Mouse (Mus musculus) midbrain, embryonic 14.5 days (tissue): ENCODE measurements around the gene Fam178b. TPM values are rescaled to one million over a fixed set of nuclear protein-coding genes. Genes with fewer than 3 reads are reported as not detected.

Source experiments
- ATAC-seq: fragments of 200-750 bp; cut with Nextera tagmentation; 2 replicates; pipeline ENCODE4 v1.8.0; 2017; ENCODE audit warnings: moderate number of reproducible peaks, moderate library complexity; ENCODE audit not compliant: low FRiP score, low TSS enrichment
- DNase-seq: peaks from one replicate; pipeline ENCODE4 v3.0.0-alpha.2; 2015
- H3K27ac ChIP-seq: fragments of 300-500 bp; sonication (generic); replicated peaks from 2 replicates; pipeline ENCODE4 v1.5.1; 2014; ENCODE audit warnings: mild to moderate bottlenecking, low read depth, low read length, moderate library complexity
- H3K27me3 ChIP-seq: fragments of 300-500 bp; sonication (generic); 2 replicates; pipeline ENCODE4 v1.6.1; 2014; ENCODE audit warnings: low read length, control low read depth, mixed read lengths; ENCODE audit not compliant: control insufficient read depth, insufficient read depth
- H3K36me3 ChIP-seq: fragments of 300-500 bp; sonication (generic); 2 replicates; pipeline ENCODE4 v1.6.1; 2014; ENCODE audit warnings: low read length, control low read depth; ENCODE audit not compliant: control insufficient read depth, insufficient read depth
- H3K4me1 ChIP-seq: fragments of 300-500 bp; sonication (generic); 2 replicates; pipeline ENCODE4 v1.6.1; 2014; ENCODE audit warnings: mild to moderate bottlenecking, antibody characterized with exemption, low read length, control low read depth; ENCODE audit not compliant: control insufficient read depth, insufficient read depth
- H3K4me2 ChIP-seq: fragments of 300-500 bp; sonication (generic); 2 replicates; pipeline ENCODE4 v1.6.1; 2014; ENCODE audit warnings: mild to moderate bottlenecking, low read length, moderate library complexity
- H3K4me3 ChIP-seq: fragments of 300-500 bp; sonication (generic); replicated peaks from 2 replicates; pipeline ENCODE4 v1.5.1; 2014; ENCODE audit warnings: low read depth, low read length
- H3K9ac ChIP-seq: fragments of 300-500 bp; sonication (generic); replicated peaks from 2 replicates; pipeline ENCODE4 v1.6.1; 2014; ENCODE audit warnings: mild to moderate bottlenecking, low read length, moderate library complexity
- H3K9me3 ChIP-seq: fragments of 300-500 bp; sonication (generic); 2 replicates; pipeline ENCODE4 v1.6.1; 2016; ENCODE audit warnings: low read length, control low read depth, mixed read lengths; ENCODE audit not compliant: control insufficient read depth
- WGBS: fragments of 180-500 bp; shearing (Covaris S2); extraction: QIAGEN DNeasy Blood & Tissue Kit; methylation state at CpG from one replicate; pipeline ENCODE4 v1.1.7; 2014; 5-methylcytosine and 5-hydroxymethylcytosine counted together
- polyA plus RNA-seq: library from polyadenylated mRNA; unstranded; fragments of >200 nt; fragmentation: Nextera tagmentation; extraction: Ambion mirVana; gene quantifications from 2 replicates; pipeline ENCODE4 v1.2.1, GENCODE M21; 2014

The Fam178b gene
- polyA plus RNA-seq, 1 experiment from 2014 or later, result 0.29 TPM

DNA sequence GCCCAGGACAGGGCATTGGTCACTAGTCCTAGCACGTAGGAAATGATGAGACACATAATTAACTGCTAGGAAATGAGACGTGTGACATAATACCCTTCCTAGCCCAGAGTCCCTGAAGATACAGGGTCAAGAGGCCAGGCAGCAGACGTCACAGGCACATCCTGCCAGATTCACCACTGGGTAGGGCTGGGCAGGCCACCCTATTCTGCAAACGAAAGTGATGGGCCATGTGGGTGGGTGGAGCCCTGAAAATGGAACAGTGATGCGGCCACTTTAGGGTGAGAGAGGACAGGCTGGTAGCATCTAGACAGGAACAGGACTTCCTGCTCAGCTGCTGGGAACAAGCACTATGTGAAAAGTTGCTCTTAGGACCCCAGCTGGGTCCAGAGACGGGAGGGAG is 111.4 kb downstream of the Fam178b start:
- Histone ChIP-seq H3K4me2 (no peak overlapping the region), H3K4me3 (no peak overlapping the region), H3K36me3 (no peaks in the 10 kb centered on the region), H3K9me3 (no peaks in the 10 kb centered on the region), H3K9ac (no peak overlapping the region), H3K27me3 (no peaks in the 10 kb centered on the region), H3K27ac (no peak overlapping the region), H3K4me1 (no peaks in the 10 kb centered on the region)
- DNase-seq (no peak), ATAC-seq (no peak)
- 54% methylated on average over 6 of the region's 6 CpGs for WGBS

DNA sequence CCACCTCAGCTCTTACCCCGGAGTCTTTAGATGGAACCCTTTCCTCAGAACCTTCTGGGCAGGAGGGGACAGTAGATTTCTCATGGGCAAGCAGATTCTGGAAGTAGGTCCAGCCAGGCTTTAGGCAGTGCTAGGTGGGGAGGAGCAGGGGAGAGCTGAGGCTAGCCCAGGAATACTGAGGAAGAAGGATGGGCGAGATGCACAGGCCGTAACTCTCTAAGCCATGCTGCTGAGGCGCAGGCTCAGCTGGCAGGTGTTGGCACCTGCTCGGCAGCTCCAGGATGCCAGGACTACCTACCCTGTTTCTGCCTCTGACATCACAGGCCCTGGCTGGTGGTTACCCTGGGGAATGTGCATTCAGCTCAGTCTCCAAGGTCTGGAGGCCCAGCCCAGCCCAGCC is 112.7 kb downstream of the Fam178b start:
- no peak for DNase-seq
- Histone ChIP-seq H3K27me3 (no peaks in the 10 kb centered on the region), H3K4me2 (no peak overlapping the region), H3K9me3 (no peaks in the 10 kb centered on the region), H3K27ac (no peak overlapping the region), H3K9ac (no peak overlapping the region), H3K4me1 (no peaks in the 10 kb centered on the region), H3K4me3 (no peak overlapping the region), H3K36me3 (no peaks in the 10 kb centered on the region)
- no peak for ATAC-seq
- 92% methylated on average over 5 of the region's 5 CpGs for WGBS

DNA sequence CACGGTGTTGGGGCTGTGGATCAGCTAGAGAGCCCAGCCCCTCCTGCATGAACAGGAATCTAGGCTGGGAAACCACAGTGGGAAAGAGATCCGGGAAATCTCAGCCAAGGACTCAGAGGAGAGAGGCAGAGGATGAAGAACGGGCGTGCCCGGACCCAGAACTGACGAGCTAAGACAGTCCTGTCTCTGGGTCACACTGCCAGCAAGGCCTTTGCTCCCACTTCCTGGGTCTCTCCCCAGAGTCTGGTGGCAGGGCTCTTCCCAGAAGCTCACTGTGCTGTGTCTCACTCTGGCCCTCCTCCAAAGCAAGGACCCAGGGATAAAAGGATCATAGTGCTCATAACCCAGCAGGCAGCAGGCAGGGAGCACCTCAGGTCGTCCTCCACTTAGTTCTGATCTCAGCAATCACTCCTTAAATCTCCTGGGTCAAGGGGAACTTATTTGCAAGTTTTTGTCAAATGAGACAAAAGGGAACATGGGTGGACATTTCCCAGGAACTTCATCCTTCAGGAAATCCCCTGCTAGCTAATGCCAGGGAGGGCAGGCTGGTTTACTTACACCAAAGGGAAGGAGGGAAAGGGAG is 113.2 kb downstream of the Fam178b start:
- no peaks in the 10 kb centered on the region for H3K27me3 ChIP-seq
- no peak overlapping the region for H3K4me3 ChIP-seq
- no peak overlapping the region for H3K27ac ChIP-seq
- H3K4me2 ChIP-seq, result no peak overlapping the region
- DNase-seq, result no peak
- no peaks in the 10 kb centered on the region for H3K36me3 ChIP-seq
- WGBS, result 44% methylated on average over 7 of the region's 7 CpGs
- no peaks in the 10 kb centered on the region for H3K4me1 ChIP-seq
- ATAC-seq, result no peak
- no peak overlapping the region for H3K9ac ChIP-seq
- H3K9me3 ChIP-seq, result no peaks in the 10 kb centered on the region

DNA sequence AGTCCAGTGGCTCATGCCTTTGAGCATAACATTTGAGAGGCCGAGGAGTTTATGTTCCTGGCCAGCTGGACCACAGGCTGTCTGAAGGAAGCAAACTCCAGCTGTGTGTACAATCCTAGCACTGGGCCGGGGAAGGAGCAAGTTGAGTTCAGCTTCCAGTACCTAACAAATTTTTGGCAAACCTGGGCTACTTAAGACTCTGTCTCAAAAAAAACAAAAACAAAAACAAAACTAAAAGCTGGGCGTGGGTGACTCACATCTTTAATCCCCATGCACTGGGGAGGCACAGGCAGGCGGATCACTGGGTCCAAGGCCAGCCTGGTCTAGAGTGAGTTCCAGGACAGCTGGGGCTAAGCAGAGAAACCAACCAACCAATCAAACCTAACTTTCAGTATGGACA is 114.2 kb downstream of the Fam178b start:
- Histone ChIP-seq H3K27me3 (no peaks in the 10 kb centered on the region), H3K27ac (no peak overlapping the region), H3K36me3 (no peaks in the 10 kb centered on the region), H3K4me1 (no peaks in the 10 kb centered on the region), H3K4me2 (no peak overlapping the region), H3K9ac (no peak overlapping the region), H3K4me3 (no peak overlapping the region), H3K9me3 (no peaks in the 10 kb centered on the region)
- WGBS, result 71% methylated on average over 4 of the region's 4 CpGs
- ATAC-seq (no peak), DNase-seq (no peak)

DNA sequence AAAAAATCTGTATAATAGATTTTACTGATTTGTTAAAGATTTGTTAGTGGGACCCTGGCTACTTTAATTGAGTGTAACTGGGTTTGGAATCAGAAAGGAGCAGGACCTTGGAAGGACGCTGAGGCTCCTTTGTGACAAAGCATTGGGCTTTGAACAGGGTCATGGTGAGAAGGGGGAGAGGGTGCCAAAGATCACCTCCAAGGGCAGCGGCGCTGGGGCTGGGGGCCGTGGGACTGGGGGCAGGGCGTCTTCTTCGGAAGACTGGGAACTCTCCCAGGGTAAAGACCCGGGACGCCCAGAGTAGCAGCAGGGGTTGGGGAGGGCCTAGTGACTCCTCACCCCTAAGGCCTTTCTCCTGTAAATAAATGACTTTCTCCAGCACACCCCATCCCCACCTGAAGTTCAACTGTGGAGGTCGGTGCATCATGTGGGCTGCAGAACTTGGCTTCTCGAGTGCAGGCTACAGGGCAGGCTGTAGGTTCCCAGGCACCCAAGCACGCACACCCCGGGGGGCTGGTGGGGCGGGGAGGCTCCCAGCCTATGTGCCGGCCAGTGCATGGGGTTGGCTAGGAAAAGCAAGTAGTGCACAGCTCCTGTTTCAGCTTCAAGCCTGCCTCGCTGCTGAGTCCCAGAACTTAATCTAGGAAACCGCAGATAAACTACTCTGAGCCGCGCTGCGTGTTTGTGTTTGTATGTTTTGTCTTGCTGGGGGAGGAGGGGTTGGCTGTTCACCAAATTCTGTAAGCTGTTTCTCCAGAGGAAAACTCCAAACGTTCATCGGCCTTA is 115.0 kb downstream of the Fam178b start:
- Histone ChIP-seq H3K27ac (no peak overlapping the region), H3K9me3 (no peaks in the 10 kb centered on the region), H3K4me2 (no peak overlapping the region), H3K36me3 (no peaks in the 10 kb centered on the region), H3K4me3 (no peak overlapping the region), H3K9ac (no peak overlapping the region), H3K27me3 (no peaks in the 10 kb centered on the region), H3K4me1 (no peaks in the 10 kb centered on the region)
- no peak for ATAC-seq
- DNase-seq, result no peak
- 42% methylated on average over 21 of the region's 21 CpGs for WGBS

DNA sequence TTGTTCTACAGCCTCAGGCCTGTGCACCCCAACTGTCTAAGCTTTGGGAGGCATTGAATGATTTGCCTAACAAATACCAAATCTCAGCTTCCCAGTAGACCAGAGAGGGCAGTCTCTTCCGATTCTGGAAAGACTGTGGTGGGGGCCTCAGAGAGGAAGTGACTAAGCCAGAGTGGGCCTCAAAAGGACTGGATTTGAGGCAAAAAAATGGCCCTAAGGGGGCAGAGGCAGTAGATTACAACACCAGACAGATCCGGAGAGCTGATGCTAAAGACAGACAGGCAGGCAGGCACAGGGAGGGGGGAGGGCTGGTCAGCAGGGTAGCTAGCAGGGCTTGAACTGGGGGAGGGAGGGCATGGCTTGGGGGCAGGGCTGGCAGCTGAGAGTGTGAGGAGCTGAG is 116.6 kb downstream of the Fam178b start:
- H3K27me3 ChIP-seq, result no peaks in the 10 kb centered on the region
- no peak overlapping the region for H3K27ac ChIP-seq
- no peak overlapping the region for H3K9ac ChIP-seq
- H3K36me3 ChIP-seq, result no peaks in the 10 kb centered on the region
- no peak overlapping the region for H3K4me2 ChIP-seq
- 4% methylated on average over 2 of the region's 2 CpGs for WGBS
- H3K4me1 ChIP-seq, result no peaks in the 10 kb centered on the region
- H3K9me3 ChIP-seq, result no peaks in the 10 kb centered on the region
- H3K4me3 ChIP-seq, result no peak overlapping the region
- DNase-seq, result no peak
- ATAC-seq, result no peak

DNA sequence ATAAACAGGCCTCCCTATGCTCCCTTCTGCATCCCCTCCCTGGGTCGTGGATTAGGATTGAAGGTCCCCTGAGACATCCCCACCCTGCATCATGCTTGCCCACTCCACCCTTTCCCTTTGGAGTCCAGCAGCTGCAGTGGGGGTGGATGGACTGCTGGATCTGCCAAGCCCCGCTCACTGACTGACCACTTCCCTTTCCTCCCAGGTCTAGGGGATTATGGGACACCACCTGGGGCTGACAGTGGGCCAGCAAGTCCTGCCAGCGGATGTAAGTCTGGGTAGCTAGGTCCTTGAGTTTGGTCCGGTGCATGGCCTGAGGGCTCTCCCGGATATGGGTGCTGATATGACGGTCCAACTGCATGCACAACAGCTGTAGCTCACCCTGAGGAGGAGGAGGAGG is 118.9 kb downstream of the Fam178b start:
- Histone ChIP-seq H3K4me2 (no peak overlapping the region), H3K4me3 (no peak overlapping the region), H3K27me3 (no peaks in the 10 kb centered on the region), H3K9ac (no peak overlapping the region), H3K4me1 (peaks cover 3% of the 10 kb centered on the region; the same call in 1 of the 2 replicates), H3K27ac (no peak overlapping the region), H3K9me3 (no peaks in the 10 kb centered on the region), H3K36me3 (no peaks in the 10 kb centered on the region)
- ATAC-seq (no peak), DNase-seq (no peak)
- WGBS, result 83% methylated on average over 6 of the region's 6 CpGs

DNA sequence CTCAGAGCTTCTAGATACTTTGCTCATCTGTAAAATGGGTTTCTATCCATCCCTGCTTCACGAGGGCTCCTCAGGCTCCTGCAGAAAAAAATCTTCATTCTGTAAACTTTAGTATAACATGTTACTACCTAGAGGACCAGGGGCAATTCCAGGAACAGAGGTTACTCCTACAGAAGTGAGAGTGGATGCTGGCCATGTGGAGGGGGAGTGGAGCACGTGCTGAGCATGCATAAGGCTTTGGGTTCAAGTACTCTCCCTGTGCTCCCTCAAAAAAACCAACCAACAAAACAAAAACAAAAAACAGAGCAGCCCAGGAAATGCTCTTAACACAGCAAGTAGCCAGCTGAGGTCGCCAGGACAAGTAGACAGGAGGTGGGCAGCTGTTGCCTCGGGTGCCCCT is 119.4 kb downstream of the Fam178b start:
- Histone ChIP-seq H3K4me2 (no peak overlapping the region), H3K4me3 (no peak overlapping the region), H3K27ac (no peak overlapping the region), H3K27me3 (no peaks in the 10 kb centered on the region), H3K4me1 (peaks cover 7% of the 10 kb centered on the region), H3K9ac (no peak overlapping the region), H3K36me3 (no peaks in the 10 kb centered on the region), H3K9me3 (no peaks in the 10 kb centered on the region)
- no peak for DNase-seq
- ATAC-seq, result no peak
- 74% methylated on average over 4 of the region's 4 CpGs for WGBS

DNA sequence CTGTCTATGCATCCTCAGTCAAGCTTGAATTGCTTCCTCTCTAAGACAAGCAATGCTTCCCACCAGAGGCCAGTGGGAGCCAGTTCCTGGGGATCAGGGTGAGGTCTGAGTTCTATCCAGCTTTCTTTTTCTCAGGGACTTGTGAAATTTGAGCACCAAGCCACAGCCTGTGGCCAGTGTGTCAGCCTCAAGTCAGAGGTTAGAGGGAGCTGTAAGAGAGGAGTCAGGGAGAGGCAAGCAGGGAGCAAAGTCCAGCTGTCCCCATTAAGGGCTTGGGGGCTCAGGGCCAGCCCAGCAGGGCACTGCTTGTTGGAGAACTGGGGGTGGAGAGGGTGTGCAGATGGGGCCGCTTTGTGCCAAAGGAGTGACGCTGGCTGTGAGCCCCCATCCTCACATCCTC is 119.8 kb downstream of the Fam178b start:
- 62% methylated on average over 2 of the region's 2 CpGs for WGBS
- Histone ChIP-seq H3K9ac (no peak overlapping the region), H3K4me3 (no peak overlapping the region), H3K4me1 (peaks cover 10% of the 10 kb centered on the region), H3K27ac (no peak overlapping the region), H3K27me3 (no peaks in the 10 kb centered on the region), H3K36me3 (no peaks in the 10 kb centered on the region), H3K4me2 (no peak overlapping the region), H3K9me3 (no peaks in the 10 kb centered on the region)
- DNase-seq, result no peak
- ATAC-seq, result no peak
